Mouse (Mus musculus) right cerebral cortex, adult 18-20 months (tissue): ENCODE measurements at regions not wholly inside any gene's neighbourhood (a gene's known extent, or its start where the extent isn't known, plus 50 kb on each side); places are given as distances from the start of the nearest gene placed in this dataset.

Experiments
- DNase-seq: peaks from one replicate; pipeline ENCODE4 v3.0.0; 2022; ENCODE audit warnings: mixed read lengths

DNA sequence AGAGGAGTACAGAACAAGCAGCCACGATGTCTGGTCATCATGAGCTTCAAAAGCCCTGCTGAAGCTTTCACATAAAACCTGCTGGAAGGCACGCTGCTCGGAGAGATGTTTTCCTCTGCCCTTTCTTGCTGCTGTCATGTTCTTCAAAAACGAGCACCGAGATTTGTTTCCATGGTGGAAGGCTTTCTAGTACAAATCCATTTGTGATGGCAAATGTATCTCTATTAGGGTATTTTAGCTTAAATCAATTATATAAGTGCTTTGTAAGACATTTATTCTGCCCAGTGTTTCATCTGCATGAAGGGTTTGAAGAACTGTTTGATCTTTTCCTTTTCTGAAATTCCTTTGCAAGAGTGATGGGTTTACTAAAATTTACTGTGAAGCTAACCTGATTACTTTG is 253.1 kb downstream of the Fam173b start:
- no peak for DNase-seq

DNA sequence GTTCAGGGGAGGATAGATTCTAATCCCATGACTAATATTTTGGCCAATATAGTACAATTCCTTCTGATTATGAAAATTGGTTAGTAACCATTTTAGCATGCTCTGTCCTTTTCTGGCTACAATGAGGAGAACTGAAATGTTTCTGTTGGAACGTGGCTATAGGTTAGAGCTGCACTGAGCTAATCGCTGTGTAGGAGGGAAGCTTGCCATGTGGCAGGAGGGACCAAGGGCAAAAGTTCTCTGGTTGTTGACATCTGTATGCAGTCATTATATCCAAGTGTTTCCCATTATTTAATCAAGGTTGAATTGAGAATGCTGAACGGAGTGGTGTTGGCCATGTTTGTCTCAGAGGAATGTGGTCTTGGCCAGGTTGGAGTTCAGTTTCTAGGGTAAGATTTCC is 253.5 kb downstream of the Fam173b start:
- no peak for DNase-seq

DNA sequence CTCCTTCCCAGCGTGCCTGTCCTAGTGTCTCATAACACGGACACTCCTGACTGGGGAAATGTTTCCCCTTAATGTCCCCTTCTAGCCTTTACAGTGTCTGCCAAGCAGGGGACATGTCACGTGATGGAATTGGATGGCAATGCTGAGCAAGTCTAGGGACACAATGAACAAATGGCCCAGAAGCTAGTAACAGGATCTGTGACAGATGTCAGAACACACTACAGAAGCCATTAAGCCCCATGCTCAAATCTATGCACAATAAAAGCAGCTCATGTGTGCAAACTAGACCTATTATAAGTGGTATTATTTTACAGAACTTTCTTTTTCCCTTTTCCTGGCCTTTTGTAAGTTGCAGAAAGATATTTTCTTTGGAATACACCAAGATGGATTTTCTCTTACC is 267.4 kb downstream of the Fam173b start:
- DNase-seq, result no peak

DNA sequence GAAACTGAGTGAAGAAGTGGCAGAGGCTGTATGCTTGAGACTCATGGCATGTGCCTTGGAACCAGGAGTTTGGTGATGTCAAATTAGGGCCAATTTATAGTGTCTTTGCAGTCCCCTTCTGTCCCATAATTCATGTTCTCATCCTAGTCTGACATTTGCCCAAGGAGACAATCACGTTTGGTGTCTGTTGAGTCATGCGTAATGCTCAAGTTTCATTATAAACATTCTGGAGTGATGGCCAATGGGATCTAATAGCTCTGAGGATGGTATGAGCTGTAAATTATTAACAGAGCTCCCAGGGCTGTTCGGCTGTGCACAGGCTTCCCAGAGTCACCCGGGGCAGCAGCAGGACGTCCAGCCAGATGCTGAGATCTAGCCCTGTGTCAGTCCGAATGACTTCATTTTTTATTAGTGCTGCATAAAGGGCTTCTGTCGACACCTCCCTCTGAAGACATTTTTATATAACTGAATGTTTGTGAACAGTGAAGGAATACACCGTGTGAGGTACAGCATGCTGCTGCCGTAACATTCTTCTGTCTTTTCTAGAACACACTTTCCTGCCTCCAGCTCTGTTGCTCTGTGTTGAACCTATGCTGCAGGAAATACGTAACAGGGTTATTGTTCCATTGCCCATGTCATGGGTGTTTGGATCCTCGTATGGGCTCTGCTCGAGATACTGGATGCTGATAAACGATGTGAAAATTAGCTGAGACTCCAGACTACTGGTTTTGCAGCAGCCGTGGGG is 268.2 kb downstream of the Fam173b start:
- no peak for DNase-seq

DNA sequence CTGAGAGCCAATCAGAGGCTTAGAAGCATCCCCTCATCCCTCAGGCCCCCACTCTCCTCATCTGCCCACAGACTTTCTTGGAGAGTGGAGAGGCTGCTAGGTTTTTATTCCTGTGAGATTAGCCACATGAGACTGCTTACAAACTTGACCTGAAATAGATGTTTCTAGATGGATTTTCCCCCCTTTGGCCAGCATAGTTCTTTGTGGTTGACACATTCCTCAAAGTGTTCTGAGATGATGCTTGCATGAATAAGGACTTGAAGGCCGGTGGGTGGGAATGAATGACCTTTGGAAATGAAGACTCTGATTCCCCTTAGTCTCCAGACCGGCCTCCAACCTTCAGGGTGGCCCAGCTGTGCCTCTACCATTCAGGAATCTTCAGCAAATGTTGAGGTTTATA is 273.8 kb downstream of the Fam173b start:
- no peak for DNase-seq

DNA sequence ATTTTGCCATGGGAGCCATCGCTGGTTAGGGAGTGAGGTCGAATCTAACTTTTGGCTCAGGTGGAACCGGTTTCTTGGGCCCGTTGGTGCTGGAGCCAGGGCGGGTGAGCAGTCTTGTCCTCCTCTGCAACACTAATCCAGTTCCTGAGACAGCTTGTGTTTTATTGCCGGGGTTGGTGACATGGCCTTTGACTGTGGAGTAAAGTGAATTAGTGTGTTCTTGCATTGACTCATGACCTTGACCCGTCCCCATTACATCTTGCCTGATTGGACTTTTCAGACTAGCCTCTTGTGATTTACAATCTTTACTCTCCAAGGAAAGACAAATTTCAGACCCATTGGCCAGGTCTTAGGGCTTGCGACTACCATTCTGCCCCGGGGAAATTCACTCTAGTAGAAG is 278.8 kb downstream of the Fam173b start:
- DNase-seq, result no peak

DNA sequence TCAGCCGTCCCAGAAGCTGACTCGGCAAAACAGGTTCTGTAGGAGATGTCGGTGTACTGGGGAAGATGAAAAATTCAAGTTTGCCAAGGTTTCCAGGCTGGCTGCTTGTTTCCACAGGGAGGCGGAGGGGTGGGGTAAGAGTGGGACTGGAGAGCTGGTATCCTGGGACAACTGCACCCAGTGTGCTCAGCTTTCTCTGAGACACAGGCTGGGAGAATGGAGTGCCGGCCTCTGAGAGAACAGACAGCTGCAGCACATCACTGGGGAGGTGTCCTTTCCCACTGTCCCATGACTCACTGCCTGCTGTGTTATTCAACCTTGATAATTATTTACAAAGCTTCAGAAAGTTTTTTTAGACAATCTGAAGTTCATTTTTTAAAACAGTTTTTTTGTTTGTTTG is 280.7 kb downstream of the Fam173b start:
- DNase-seq, result no peak

DNA sequence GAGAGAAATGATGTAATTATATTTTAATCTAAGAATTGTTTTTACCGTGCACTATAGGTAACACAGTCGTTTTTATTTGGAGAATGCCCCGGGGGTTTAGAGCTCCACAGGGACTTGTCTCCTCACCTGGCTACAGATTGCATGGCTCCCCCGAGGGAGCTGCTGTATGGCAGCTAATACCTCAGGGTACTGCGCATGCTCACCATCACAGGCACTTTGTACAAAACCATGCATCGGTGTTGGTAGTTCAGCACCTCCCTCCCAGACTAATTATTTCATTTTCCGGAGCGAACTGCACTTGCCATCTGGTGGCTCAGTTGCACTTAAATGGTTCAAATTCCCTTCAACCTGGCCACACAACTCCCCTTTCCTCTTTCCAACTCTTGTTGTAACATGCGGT is 281.9 kb downstream of the Fam173b start:
- DNase-seq, result no peak

DNA sequence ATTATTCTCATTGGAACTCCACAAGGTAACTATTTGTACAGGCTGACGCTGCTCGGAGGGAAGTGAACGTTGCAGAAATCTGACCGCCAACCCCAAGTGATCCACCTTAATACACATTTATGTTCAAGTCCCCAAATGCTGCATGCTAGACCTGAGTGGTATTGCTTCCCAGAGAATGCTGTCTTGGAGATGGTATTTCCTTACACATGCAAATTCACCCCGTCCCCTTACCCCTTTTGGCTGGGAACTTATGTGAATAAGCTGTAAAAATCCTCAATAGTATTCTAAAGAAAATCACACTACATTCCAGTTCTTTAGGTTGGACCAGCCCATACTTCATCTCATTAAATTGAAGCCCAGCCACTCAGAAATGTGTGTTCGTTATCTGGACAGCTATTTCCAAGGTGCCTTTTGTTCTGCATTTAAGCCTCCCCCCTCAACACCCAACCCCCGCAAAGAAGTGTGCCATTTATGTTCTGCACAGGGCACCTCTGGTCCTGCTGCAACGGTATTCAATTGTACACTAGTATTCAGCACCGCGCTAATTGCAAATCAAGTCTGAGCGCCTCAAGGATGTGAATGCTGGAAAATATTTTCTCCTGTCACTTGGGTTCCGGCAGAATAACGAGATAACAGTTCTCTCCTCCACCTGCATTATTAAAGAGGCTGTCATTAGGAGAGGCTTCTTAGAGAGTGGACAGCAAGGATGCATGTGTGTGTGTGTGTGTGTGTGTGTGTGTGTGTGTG is 278.0 kb upstream of the Tas2r119 start:
- DNase-seq, result no peak

DNA sequence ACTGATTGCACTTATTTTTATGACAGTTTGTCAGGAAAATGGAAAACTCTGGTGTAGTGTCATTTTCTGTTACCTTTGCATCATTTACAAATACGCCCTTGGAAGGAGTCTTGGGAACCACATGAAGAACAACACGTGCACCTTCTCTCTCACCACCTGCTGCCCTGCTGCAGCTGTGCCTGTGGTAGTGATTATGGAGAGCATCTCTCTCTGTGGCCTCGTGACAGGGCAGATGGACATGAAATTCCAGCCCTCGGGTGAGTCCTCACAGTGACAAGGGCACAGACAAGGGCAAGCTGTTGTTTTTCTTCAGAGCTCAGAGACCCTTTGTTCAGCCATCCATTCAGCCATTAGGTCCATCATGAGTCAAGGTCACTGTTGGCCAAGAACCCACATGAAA is 276.8 kb upstream of the Tas2r119 start:
- no peak for DNase-seq

DNA sequence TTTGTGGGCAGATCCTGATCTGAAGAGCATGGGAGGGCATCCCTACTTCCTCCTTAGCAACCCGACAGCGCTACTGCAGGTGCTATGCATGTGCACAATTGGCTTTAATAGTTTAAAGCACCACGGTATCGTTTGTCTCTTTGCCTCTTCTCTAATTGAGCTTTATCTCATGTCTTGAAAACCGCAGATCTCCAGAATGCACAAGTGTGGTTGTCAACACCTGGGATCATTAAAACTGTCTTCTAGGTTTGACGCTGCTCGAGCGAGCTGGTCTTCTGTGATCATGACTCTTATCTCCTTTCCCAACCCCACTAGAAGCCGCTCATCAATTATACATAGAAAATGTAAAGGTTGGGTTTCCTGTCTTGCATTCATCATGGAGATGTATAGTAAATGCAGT is 268.7 kb upstream of the Tas2r119 start:
- DNase-seq, result no peak

DNA sequence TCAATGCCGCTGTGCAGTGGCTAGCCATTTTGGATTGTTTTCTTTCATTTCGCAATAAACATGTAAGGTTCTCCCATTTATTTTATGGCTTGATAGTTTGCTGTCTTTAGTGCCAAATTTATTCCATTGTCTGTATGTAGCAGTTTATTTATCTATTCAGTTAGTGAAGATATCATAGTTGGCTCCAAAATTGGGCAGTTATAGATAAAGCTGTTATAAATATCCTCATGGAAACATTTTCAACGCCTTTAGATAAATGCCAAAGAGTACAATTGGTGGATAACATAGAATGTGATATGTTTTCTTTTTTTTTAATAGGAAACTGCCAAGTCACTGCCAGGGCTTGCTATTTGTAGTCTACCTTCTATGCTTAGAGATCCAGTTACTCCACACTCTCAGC is 265.1 kb upstream of the Tas2r119 start:
- DNase-seq, result no peak

DNA sequence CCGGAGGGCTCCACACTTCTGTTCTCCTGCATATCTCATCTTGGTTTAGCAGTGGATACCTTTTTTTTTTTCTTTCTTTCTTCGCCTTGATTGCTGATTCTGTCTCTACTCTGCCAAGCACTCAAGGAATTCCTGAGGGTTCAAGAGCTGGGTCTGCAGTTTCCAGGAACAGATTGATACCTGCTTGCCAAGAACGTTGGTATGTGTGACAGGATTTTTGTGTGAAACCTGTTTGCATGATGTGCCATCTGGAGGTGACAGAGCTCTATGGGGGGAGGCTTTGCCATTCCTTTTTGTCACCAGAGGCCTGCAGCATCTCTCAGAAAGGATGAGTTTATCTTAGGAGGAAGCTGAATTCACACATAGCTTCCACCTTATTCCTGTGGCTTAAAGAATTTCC is 255.6 kb upstream of the Tas2r119 start:
- DNase-seq, result peak; percentile 32

DNA sequence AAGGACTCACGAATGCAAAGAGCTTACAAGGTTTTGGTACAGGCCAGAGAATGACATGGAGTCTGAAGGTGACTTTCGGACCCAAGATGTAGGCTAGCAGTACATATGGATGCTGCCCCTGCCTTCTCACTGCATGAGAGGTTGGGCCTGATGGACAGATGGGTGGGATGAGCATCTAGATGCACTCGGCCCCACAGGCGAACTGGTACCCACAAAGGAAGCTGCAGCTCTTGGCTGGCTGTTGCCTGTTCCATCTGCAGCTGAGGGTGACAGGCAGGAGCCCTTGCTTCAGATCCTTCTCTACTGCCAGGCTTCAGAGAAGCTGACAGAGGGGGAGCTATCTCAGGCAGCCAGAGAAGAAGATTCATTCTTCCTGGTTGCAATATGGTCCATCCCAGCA is 216.8 kb upstream of the Tas2r119 start:
- no peak for DNase-seq

DNA sequence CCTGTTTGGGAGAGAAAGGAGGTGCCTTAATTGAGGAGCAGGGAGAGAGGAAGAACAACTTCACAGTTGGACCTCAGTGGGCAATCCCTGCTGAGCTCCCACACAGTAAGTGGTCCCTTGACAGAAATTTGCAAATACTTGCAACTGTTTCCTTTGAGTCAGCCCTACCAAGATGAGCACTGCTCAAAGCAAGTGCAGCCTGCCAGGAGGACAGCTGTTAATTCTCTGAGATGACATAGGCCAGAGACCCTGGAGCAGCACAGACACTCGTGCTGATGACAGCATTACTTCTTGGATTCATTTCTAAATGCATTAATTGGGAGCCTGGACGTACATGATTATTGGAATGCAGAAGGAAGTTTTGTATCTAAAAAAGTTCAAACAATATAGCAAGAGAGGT is 215.1 kb upstream of the Tas2r119 start:
- DNase-seq, result no peak

DNA sequence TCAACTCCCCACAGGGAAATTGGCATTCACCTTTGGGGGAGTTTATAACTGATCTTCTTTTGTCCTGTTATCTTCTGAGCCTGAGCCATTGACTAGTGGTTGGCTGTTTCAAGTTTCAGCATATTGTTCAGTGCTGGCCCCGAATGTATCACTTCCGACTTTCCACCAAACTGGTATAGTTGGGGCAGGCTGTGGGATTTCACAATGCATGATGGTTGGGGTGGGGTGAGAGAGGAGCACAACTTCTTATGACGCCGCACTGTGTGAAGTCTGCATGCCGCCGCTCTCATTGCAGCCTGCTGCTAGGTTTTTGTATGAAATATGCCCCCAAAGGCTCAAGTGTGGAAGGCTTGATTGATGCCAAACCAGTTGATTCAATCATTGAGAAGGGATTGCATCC is 212.2 kb upstream of the Tas2r119 start:
- DNase-seq, result no peak

DNA sequence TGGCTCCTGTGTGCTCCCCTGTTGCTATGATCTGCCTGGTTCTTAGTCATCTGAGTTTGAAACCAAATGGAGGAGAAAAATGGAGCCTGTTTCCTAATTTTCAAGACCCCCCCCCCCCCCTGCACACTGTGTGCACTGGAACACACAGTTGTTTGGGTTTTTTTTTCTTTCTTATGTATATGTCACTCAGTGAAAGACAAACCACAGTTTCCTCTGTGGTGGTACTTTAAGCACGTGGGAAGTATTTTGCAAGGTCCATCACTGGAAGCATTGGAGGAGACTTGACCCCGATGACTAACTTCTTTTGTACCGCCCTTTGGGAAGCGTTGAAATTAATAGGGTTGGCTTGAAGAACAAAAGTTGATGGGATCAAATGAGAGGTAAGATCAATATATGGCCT is 211.5 kb upstream of the Tas2r119 start:
- DNase-seq, result no peak

DNA sequence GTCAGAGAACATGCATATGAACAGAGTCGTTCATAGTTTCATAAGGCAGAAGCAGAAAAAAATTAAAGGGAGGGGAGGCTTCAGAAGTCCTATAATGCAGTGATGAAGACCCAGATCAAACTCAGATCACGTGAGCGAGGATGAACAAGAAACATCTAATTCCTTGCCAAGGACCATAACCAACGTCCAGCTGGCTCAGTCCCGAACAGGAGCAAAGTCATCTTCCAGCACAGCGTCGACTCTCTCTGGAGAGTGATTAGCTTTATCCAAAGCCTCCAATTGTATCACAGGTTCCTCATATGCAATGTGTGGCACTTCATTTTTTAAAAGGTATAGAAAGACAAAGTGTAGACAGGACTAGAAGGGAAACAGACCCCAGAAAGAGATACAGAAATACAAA is 204.2 kb upstream of the Tas2r119 start:
- no peak for DNase-seq

DNA sequence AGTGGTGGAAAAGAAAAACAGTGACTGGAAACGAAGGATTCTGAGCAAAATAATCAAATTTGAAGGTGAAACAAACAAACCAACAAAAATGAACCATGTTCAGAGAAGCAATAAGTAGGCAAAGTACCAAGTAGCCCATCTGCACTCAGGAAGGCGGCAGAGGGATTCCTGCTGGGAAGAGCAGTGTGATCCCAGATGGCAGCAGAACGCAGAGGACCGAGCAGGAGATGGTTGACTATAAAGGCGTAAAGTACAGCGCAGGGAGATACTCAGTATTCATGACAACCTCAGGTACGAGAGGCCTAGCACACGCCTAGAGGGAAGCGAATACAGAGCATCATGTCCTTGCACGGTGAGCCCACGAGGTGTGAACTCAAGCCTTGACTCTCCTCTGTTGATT is 203.2 kb upstream of the Tas2r119 start:
- DNase-seq, result no peak

DNA sequence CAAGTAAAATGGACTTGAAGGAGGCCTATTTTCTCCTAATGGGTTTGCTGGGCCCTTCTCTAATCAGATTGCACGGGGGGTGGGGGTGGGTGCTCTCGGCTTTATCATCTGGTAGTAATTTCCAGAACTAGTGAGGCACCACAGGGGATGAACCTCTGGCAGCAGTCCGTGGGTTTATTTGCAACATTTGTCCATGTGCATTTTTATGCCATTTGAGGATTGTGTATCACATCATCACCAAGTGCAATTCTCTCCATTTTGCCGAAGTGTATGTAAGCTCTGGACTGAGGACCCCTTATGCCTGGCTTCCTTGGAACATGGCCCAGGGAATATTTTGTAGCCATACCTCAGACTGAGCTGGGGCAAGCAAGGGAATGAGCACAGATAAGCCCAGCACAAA is 200.6 kb upstream of the Tas2r119 start:
- no peak for DNase-seq

DNA sequence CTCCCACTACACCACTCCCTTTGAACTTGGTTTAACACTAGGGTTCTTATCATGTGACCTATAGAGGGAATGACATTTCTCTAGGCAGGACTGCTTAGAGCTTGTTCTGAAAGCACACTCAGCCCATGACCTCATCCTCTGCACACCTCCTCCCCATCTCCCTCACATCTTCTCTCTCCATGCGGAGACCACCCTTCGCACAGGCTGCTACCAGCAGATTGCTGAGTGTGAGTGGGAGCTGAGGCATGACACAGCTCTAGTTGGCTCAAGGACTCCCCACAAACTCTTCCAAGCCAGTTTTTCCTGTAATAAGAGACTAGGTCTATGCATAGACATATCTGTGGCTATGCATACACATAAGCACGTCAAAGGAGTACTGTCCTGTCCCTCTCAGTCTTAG is 199.5 kb upstream of the Tas2r119 start:
- no peak for DNase-seq

DNA sequence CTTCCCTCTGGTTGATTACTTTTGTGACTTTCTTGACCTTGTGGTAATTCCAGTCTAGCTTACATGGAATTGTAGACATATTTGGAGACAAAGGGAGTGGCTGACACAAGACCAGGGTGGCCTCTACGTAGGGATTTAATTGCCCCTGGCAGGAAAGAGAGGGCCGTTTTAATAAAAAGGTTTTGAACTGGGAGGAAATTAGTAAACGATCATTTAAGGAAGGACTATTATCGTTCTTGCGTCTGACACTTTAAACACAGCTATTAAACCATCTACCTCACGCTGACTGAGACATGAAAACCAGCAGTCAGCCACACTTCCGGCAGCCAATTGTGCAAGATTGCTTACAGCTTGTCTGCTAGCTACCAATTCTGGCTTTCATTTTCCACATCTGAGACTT is 197.1 kb upstream of the Tas2r119 start:
- no peak for DNase-seq

DNA sequence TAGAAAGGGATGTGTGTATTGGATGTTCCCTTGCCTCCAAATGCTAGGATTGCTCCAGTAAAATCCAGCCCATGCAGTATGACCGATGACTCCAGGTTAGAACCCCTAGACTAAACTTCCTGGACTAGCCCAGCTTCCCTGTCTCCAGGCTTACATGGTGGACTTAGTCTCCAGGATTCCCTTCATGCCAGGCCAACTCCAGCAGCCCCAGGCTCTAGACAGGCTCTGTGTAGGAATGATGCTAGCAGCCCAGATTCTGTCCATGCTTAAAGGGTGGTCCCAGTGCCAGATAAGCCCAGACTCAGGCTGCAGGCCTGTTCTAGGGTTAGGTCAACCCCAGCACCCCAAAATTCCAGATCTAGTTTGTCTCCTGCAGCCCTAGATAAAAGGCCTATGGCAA is 196.3 kb upstream of the Tas2r119 start:
- DNase-seq, result no peak

DNA sequence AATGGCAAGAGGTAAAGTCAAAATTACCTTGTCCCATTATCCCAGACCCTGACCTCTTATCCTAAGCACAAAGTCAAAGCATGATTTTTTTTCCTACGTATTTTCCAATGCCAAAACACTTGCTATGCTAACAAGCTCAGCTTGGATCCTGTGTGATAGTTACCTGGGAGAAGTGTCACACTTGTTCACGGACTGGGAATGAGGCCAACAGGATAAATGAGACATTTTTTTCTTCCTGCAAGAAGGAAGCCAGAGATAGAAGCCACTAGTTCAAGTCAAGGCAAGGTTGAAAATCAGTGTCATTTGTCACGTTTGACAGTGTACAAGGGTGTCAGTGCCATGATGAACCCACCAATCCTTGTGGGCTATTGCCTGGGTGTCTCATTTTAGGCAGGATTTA is 189.8 kb upstream of the Tas2r119 start:
- DNase-seq, result no peak

DNA sequence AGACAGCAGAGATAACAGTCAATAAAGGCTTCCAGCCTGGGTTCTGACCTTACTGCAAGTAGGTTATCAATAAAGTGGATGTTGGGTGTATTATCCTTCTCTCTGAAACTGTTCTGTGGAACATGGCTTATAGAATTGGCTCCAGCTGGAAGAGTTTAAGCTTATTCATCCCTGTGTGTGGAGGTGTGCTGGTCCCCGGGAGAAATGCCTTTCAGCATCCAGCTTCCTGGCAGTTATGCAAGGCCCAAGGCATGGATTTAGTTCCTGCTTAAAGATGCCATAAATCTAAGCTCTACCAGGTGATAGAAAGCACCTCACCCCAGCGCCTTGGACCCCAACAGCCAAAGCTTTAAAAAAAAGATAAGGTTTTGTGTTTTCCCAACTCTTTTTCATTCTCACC is 188.0 kb upstream of the Tas2r119 start:
- DNase-seq, result peak; percentile 43
